Mouse (Mus musculus) ES-E14 (cell line): ENCODE results near the gene Kcnd3. TPM values are rescaled to one million over a fixed set of nuclear protein-coding genes. Genes with fewer than 3 reads are reported as not detected.

Source experiments
- DNase-seq: peaks from one replicate; pipeline ENCODE4 v3.0.0-alpha.2; 2013; ENCODE audit warnings: low read depth, low spot score
- H3K27ac ChIP-seq: 2 replicates; pipeline ENCODE4 v1.5.1; 2012; ENCODE audit warnings: low read depth, mild to moderate bottlenecking, low read length, moderate library complexity, mixed read lengths; ENCODE audit not compliant: poor library complexity, insufficient read depth, severe bottlenecking
- H3K36me3 ChIP-seq: 2 replicates; pipeline ENCODE4 v1.6.1; 2012; ENCODE audit warnings: mild to moderate bottlenecking, low read length, moderate library complexity, mixed read lengths; ENCODE audit not compliant: control insufficient read depth, poor library complexity, insufficient read depth, severe bottlenecking
- H3K4me1 ChIP-seq, 2 experiments: fragments of 150-350 bp in 1 of 2; sonication (generic) in 1 of 2; 2 replicates each; pipeline ENCODE4 v1.6.1; 2012; ENCODE audit warnings: low read length in 2 of 2, mild to moderate bottlenecking in 1 of 2, mixed read lengths in 1 of 2; ENCODE audit not compliant: control insufficient read depth in 2 of 2, insufficient read depth in 2 of 2, poor library complexity in 1 of 2
- H3K4me3 ChIP-seq, 2 experiments: fragments of 150-350 bp in 1 of 2; sonication (generic) in 1 of 2; 2 replicates each; pipeline ENCODE4 v1.5.1; 2012; ENCODE audit warnings: low read length in 2 of 2, low read depth in 1 of 2, mild to moderate bottlenecking in 1 of 2, mixed read lengths in 1 of 2; ENCODE audit not compliant: insufficient read depth in 1 of 2, poor library complexity in 1 of 2, severe bottlenecking in 1 of 2
- H3K9ac ChIP-seq: 2 replicates; pipeline ENCODE4 v1.6.1; 2012; ENCODE audit warnings: low read depth, mild to moderate bottlenecking, low read length, mixed read lengths; ENCODE audit not compliant: poor library complexity, insufficient read depth, severe bottlenecking
- H3K9me3 ChIP-seq: fragments of 150-350 bp; sonication (generic); 2 replicates; pipeline ENCODE4 v1.6.1; 2012; ENCODE audit warnings: low read depth, mild to moderate bottlenecking, low read length; ENCODE audit not compliant: control insufficient read depth, insufficient read depth
- CHD2 ChIP-seq: IDR thresholded peaks from 2 replicates; pipeline ENCODE4 v1.6.1; 2014; ENCODE audit warnings: mild to moderate bottlenecking, low read depth, low read length, inconsistent platforms
- HCFC1 ChIP-seq: IDR thresholded peaks from 2 replicates; pipeline ENCODE4 v1.6.1; 2012; ENCODE audit warnings: low read length, inconsistent platforms, borderline replicate concordance; ENCODE audit not compliant: insufficient read depth
- MAFK ChIP-seq: IDR thresholded peaks from 2 replicates; pipeline ENCODE4 v1.6.1; 2014; ENCODE audit warnings: mild to moderate bottlenecking, low read depth, low read length, inconsistent platforms; ENCODE audit not compliant: insufficient read depth
- ZC3H11A ChIP-seq: IDR thresholded peaks from 2 replicates; pipeline ENCODE4 v1.6.1; 2012; ENCODE audit warnings: low read depth, mild to moderate bottlenecking, inconsistent platforms, low read length, borderline replicate concordance
- ZNF384 ChIP-seq: IDR thresholded peaks from 2 replicates; pipeline ENCODE4 v1.6.1; 2012; ENCODE audit warnings: low read depth, low read length, inconsistent platforms
- in situ Hi-C, 2 experiments: fragments of 600-800 bp; cut with MboI; formaldehyde crosslinking; loops; one replicate each; pipeline ENCODE4 v1.15.1; 2025; ENCODE audit warnings: low sequenced_read_pairs in 2 of 2, inconsistent platforms in 1 of 2; ENCODE audit not compliant: unreplicated experiment in 2 of 2
- total RNA-seq: library from RNA; depleted of rRNA; stranded (reverse); fragments of 300-350 nt; gene quantifications from 2 replicates; pipeline ENCODE4 v1.2.3, GENCODE M21; 2012

Kcnd3 gene
- total RNA-seq, 1 experiment = 0.04 TPM

GRCm38 (mm10) chr3:105466538-105466937 is 14.4 kb downstream of the Kcnd3 start:
- Histone ChIP-seq H3K4me3 (no peak overlapping the region), H3K9me3 (no peaks in the 10 kb centered on the region), H3K36me3 (no peaks in the 10 kb centered on the region), H3K4me1 (no peaks in the 10 kb centered on the region), H3K27ac (no peak overlapping the region), H3K9ac (no peak overlapping the region)
- DNase-seq = no peak
- in situ Hi-C loops = no loop called here
- no peak for TF ChIP-seq MAFK
- no peak for TF ChIP-seq CHD2
- no peak for TF ChIP-seq ZNF384
- TF ChIP-seq HCFC1 = no peak
- no peak for TF ChIP-seq ZC3H11A

DNA sequence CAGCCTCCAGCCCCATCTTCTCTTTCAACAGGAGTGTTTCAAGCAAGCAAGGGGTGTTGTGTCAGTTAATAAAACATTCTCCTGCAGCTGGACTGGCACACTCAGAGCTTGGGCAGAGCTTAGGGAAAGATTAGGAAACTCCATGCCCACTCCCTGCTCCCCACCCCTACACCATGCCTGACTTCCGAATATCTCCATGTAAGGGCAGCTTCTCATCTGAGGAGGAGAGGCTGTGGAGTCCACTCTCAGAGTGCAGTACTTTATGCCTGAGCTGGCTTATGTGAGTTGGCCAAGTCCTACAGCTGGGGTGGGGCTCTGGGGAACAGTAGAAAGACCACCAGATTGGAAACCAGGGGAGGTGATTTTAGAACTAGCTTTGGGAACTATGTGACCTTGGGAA is 20.4 kb downstream of the Kcnd3 start:
- Histone ChIP-seq H3K4me1 (no peaks in the 10 kb centered on the region), H3K9ac (no peak overlapping the region), H3K27ac (no peak overlapping the region), H3K4me3 (no peak overlapping the region), H3K36me3 (no peaks in the 10 kb centered on the region), H3K9me3 (no peaks in the 10 kb centered on the region)
- no peak for DNase-seq
- in situ Hi-C loops = no loop called here
- TF ChIP-seq ZC3H11A = no peak
- no peak for TF ChIP-seq CHD2
- TF ChIP-seq HCFC1 = no peak
- TF ChIP-seq MAFK = no peak
- no peak for TF ChIP-seq ZNF384

GRCm38 (mm10) chr3:105476408-105476807 is 24.3 kb downstream of the Kcnd3 start:
- Histone ChIP-seq H3K9me3 (no peaks in the 10 kb centered on the region), H3K36me3 (no peaks in the 10 kb centered on the region), H3K4me3 (no peak overlapping the region), H3K27ac (no peak overlapping the region), H3K9ac (no peak overlapping the region), H3K4me1 (no peaks in the 10 kb centered on the region)
- DNase-seq = no peak
- in situ Hi-C loops = no loop called here
- no peak for TF ChIP-seq ZC3H11A
- TF ChIP-seq ZNF384 = no peak
- TF ChIP-seq MAFK = no peak
- TF ChIP-seq CHD2 = no peak

GRCm38 (mm10) chr3:105478876-105479275 is 26.7 kb downstream of the Kcnd3 start:
- in situ Hi-C loops = no loop called here
- Histone ChIP-seq H3K4me3 (no peak overlapping the region), H3K9me3 (no peaks in the 10 kb centered on the region), H3K27ac (no peak overlapping the region), H3K4me1 (no peaks in the 10 kb centered on the region), H3K36me3 (no peaks in the 10 kb centered on the region; the same call in 1 of the 2 replicates), H3K9ac (no peak overlapping the region)
- TF ChIP-seq ZC3H11A = no peak
- no peak for TF ChIP-seq CHD2
- TF ChIP-seq HCFC1 = no peak
- no peak for TF ChIP-seq ZNF384
- no peak for TF ChIP-seq MAFK
- no peak for DNase-seq

- Histone ChIP-seq H3K4me1 (no peaks in the 10 kb centered on the region), H3K27ac (no peak overlapping the region), H3K4me3 (no peak overlapping the region), H3K9me3 (no peaks in the 10 kb centered on the region), H3K9ac (no peak overlapping the region), H3K36me3 (no peaks in the 10 kb centered on the region; the same call in 1 of the 2 replicates)
- TF ChIP-seq ZNF384 (no peak), ZC3H11A (no peak), CHD2 (no peak), HCFC1 (no peak), MAFK (no peak)
- in situ Hi-C loops = no loop called here
- DNase-seq = no peak
Measured at GRCm38 (mm10) chr3:105481419-105481818, 29.3 kb downstream of the Kcnd3 start.
